Mouse (Mus musculus) left cerebral cortex, postnatal 14 days (tissue): ENCODE data around the gene Gm14226. TPM values are rescaled to one million over a fixed set of nuclear protein-coding genes. Genes with fewer than 3 reads are reported as not detected.
"Not testable (repeated sequence)": the region's sequence is repeated elsewhere in the genome, so short reads cannot be mapped to it uniquely, and the experiment has no call there.

Experiments
- DNase-seq, 2 experiments: peaks; one replicate each; pipeline ENCODE4 v3.0.0; 2021 to 2022; ENCODE audit warnings: low spot score in 2 of 2, mixed read lengths in 1 of 2
- intact Hi-C: fragments of 180-260 bp; cut with DNase I; formaldehyde crosslinking; loops from one replicate; pipeline ENCODE4 v1.15.1; 2025
- long read RNA-seq, 2 experiments: library from polyadenylated mRNA; stranded (forward); transcript quantifications; one replicate each; pipeline ENCODE4 v2.0.0; 2021
- total RNA-seq, 2 experiments: library from RNA; stranded (reverse); gene quantifications; 2 replicates each; pipeline ENCODE4 v1.2.3; 2021

Gm14226 gene
- total RNA-seq: under 1 TPM; 0.13 to 0.18 TPM
- long read RNA-seq, experiment 1: 0 reads
- long read RNA-seq, experiment 2: 0 reads

DNA sequence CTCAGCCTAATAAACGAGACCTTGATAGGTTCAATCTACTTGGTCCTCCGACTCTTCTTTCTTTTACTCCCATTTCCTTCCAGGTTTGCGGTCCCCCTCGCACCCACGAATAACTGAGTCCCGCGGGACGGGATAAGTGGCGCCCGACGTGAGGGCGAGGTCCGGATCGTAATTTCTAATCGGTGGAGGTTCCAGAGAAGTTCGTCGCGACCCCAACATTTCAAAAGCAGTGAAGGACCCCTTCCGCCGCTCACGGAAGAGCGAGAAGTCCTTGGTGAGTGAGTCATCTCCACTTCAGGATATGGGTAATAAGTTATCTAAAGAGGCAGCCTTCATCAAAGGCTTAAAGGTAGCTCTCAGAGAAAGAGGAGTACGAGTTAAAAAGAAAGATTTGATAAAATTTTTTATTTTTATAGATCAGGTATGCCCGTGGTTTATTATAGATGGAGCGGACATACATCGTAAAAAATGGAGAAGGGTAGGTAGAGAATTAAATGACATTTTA lies at the start of gene Gm14226:
Gene Gm14226 (plus strand): TSS at position 16 of the 505 bp plus-strand sequence.
- DNase-seq: not testable (repeated sequence)

DNA sequence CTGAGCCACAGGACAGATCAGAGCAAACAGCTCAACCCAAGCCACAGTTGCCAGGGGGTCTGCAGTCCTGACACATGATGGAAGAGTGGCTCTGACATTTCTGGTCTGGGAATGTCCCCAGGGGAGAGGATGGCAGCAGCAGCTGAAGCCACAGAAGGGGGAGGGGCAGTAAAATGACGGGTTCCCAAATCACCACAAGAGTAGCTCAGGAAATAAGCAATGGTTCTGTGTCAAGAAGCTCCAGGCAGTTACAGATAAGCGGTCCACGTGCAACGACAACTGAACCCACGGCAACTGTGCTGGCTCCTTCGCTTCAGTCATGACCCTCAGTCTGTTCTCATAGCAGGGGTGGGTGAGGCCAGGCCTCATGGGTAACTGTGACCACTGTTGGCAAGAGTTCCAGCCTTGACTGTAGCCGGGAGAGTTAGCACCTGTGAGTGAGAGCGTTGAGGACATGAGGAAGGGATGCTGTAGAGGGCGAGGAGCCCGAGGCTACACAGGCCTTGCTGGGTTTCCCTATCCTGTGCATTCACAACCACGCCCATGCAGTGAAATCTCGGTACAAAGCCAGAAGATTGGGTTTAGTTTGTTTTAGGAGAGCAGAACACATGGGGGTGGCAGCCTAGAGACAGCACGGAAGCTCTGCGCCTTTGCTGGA lies 48.2 kb upstream of the Gm14226 start:
- intact Hi-C loops, DNase-seq: not testable (repeated sequence)

More for the DNA sequence above, at the start of gene Gm14226:
- intact Hi-C loops: not testable (repeated sequence)

DNA sequence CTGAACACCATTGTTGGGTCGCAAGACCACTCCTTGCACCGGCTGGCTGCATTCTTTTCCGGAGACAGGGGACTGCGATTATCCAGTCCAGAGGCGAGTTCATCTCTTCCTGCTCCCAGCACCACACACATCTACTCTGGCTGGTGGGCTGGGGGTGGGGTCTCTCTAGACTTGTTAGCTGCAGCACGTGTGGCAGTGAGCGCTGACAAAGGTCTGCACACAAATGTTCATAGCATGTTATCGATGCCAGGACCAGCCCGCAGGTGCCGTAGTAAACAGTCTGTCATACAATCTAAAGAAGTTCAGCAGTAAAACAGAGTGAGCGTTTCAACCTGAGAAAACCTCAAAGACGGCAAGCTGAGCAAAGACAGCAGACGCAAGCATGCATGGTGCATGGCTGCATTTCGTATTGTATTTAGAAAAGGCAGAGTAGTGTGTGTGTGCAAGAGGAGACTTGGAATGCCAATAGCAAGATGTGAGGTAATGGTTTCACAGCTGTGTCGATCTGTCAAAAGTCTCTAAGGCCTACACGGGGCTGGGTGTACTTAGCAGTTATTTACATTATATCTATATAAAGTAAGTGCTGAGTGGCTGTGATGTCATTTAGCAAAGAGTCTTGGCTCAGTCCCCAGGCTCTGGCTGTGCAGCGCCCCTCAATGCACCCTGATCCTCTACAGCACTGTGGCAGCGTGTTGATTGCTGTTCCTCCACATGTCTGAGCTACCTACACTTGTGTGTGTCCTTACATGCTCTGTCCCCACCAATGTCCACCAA lies 46.0 kb upstream of the Gm14226 start:
- intact Hi-C loops: no loop called here
- DNase-seq: peak; percentile 12 to 58

DNA sequence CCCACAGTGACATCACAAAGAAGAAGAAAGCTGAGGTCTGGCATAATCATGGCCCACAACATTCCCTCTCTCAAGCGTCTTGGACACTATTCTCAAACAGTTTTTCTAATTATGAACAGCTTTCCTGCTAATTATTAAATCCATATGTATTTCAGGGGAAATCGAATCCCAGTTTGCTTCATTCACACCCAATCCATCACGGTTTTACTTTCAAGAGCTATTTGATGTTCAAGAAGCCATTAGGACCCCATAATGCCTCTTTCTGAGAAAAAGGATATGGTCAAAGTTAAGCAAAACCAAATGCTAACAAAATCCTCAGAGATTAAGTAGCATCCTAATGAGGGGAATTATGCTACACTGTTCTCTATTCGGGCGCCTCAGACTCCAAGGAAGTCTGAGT lies 45.1 kb upstream of the Gm14226 start:
- no peak for DNase-seq
- intact Hi-C loops: no loop called here

DNA sequence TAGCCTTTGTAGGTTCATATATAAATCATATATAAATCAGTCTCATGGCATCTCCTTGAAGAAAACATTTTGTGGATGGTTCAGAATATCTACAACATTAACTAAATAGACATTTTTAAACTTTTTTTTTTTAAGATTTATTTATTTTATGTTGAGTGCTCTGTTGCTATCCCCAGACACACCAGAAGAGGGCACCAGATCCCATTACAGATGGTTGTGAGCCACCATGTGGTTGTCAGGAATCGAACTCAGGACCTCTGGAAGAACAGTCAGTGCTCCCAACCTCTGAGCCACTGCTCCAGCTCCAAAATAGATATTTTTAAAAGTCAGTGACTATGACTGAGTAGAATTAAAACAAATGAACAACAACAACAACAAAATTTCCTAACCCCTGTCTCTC lies 31.5 kb upstream of the Gm14226 start:
- intact Hi-C loops: no loop called here

DNA sequence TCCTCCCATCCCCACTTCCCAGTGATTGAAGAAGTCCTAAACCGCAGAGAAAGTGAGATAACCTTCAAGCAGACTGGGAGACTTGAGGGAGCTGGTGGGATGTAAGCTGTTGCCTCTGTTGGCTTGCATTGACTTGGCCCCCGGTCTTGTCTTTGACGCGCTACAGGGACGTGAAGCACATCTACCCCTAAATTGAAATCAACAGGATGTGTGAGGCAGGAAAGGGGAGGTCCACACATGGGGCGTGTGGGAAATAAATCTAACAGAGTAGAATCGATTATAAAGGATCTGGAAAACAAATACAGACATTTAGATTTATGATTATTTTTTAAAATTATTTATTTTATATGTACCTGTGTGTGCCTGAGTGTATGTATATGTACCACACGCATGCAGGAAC lies 26.7 kb upstream of the Gm14226 start:
- intact Hi-C loops: no loop called here
- DNase-seq: no peak

More for the DNA sequence above, 31.5 kb upstream of the Gm14226 start:
- DNase-seq: no peak

DNA sequence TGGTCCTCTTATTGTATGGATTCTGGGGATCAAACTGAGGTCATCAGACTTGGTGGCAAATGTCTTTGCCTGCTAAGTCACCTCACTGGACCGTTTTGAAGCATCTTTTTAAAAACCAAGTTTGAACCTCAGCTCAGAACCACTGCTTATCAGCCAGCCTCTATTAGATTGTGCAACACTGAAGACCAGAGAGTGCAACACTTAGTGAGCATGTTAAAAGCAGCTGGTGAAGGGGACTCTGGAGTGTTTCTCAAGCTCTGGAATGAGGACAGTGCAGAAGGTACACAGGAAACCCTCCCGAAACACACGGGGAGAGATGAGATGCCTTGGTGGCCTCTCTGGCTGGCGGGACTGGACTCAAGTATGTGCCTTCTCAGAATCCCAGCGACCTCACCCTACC lies 26.0 kb upstream of the Gm14226 start:
- intact Hi-C loops: no loop called here
- no peak for DNase-seq

DNA sequence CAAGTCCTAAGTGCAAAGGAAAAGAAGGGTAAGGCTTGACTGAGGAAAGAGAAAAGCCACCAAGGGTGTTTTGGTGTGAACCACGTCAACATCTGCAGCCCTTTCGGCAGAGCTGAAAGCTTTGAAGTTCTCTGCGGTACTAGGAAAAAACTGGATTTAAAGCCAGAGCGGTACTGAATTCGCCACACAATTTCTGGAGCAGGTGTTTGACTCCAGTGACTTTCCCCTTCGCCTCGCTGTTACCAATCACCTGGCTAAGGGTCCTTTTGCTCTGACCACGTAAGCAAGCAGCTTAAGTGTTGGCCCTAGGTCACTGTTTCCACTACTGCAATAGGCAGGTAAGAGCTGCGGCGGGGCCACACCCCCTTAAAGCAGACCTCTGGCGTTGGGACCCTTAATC lies 12.6 kb upstream of the Gm14226 start:
- no peak for DNase-seq
- intact Hi-C loops: no loop called here

DNA sequence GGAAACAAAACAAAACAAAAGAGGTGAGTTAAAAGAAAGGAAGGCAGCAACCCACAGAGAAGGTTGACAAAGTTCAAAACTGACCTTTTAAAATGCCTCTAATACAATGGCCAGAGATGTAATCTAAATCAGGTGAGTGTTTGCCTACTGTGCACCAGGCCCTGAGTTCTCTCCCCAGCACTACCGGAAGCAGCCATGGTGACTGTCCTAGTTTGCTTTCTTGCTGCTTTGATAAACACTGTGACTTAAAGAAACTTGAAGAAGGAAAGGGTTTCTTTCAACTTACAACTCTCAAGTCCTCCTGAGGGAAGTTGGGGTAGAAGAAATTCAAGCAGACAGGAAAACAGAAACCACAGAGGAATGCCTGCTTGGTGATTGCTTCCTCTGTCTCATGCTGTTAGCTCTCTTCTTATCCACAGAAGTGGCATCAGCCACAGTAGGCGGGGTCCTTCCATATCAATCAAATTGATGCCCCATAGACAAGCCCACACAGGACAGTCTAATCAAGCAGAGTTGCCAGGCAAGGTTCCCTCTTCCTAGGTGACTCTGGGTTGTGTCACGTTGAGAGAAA lies 6.9 kb upstream of the Gm14226 start:
- intact Hi-C loops: no loop called here
- DNase-seq: no peak

DNA sequence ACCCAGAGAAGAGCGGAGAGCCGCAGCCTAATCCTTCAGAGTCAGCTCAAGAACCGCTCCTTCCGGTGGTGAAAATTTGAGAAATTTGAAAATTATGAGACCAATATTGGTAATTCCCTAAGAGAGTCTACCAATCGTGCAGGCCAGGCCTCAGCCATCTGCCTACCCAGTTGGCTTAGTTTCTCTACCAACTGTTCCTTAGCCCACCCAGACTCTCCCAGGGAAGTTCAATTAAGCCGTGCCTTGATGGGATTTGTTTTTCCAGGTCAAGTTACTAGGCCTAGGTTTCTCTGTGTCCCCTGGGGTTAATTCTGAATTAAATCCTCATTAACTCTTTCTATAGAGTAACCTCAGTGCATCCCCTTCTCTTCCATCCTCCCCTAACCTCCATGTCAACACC lies 5.1 kb upstream of the Gm14226 start:
- no peak for DNase-seq
- intact Hi-C loops: loop anchor here (1.0 kb wide), 1 partner anchor 17 kb away; no protein-coding TSS in a partner anchor

DNA sequence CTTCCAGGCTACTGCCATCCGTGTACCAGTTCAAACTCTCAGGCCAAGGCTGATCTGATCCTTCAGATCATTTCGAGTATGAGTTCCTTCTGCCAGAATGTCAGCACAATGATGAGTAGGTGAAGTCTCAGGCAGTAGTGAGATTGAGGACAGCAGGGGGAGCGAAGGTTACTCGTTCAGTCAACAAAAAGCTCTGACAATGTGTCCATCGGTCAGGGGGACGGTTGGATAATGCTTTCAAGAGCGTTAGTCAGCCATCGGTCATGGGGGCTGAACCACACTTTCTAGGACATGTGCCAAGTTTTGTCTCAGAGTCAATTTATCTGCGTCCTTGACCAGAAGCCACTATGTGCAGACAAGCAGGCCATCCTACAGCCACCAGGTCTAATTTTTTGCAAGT lies 1.3 kb upstream of the Gm14226 start:
- DNase-seq: not testable (repeated sequence)

DNA sequence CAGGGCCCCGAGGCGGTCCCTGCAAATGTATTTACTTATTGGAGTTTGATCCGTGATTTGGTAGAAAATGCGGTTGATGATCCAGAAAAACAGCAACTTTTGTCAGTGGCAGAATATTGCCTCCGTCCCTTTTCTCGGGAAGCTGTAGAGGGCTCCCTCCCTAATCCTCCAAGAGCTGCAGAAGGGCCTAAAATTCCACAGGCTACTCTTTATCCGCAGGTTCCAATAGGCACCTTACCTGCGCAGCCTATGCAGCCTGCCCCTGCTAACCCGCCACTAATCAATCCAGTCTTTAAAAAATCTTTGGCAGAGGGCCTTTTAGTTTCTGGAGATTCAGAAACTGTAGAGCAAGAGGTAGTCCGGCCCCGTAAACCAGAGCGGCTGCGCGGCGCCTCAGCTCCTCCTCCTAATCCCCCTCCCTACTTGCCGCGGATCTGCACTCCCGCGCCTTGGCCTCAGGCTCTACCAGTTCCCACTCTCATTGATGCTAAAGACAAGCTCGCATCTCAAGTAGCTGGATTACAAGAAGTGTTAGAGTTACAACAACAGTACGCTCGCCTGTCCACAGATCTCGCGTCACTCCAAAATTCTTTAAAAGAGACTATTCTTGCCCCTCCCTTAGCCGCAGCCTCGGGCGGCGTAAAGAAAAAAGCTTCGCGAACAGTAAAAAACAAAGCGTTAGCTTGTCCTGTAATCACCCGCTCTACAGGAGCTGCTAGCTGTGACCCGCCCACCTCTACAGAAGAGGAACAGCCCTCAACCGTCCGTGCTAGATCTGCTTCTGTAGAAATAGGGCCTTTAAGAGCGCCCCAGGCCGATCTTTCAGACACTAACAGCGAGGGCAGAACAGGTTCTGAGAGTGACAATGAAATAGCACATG lies 936 bp downstream of the Gm14226 start:
- intact Hi-C loops: no loop called here
- peak; percentile 25 to 70 for DNase-seq

More for the DNA sequence above, 1.3 kb upstream of the Gm14226 start:
- intact Hi-C loops: not testable (repeated sequence)

DNA sequence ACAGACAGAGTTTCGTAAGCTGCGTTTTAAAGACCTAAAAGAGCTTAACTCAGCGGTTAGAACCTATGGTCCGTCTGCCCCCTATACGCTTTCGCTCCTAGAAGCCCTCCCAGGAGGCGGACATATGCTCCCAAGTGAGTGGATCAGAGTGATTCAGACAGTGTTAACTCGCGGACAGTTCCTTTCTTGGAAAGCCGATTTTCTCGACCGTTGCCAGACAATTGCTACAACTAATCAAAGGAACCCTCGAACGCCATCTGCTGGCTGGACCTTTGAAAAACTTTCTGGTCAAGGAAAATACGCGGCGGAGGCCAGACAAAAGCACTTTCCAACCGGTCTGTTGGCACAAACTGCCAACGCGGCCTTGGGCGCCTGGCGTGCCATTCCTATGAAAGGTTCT lies 1.6 kb downstream of the Gm14226 start:
- peak; percentile 88 to 89 for DNase-seq
- intact Hi-C loops: no loop called here

DNA sequence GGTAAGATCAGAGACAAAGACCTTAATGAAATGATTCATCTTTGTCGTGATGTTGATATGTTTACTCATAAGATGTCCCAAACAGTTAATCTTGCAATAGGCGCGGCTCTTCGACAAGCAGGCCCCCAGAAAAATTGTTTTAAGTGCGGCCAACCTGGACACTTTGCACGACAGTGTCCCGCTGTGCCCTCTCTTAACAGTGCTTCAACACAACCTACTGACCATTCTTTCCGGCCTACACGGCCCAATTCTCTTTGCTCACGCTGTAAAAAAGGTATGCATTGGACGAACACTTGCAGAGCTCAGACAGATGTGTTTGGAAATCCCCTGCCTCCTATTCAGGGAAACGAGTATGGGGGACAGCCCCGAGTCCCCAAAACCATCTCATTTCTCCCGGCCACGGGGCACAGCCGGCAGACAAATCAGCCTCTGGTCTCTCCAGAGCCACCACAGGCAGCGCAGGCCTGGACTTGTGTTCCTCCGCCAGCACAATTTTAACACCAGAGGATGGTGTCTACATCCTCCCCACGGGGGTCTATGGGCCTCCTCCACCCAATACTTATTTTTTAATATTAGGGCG lies 2.3 kb downstream of the Gm14226 start:
- intact Hi-C loops, DNase-seq: not testable (repeated sequence)

DNA sequence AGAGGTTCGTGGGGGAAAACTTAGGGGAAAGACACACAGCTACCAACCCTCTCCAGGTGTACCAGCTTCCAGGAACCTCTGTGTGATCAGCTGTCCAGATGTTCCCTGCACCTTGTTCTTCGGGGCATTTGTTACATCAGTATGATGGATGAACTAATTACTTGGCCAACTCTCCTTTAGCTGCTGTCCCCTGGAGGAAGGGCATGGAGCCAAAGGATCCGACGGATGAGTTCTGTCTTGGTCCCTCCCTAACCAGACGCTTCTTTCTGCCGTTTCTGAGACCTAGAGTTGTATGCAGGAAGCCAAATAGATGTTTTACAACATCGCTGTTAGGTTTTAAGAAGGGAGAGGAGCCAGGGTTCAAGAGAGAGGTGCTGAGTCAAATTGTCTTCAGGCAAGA lies 12.8 kb downstream of the Gm14226 start:
- DNase-seq: no peak
- intact Hi-C loops: loop anchor here (1.0 kb wide), 1 partner anchor 18 kb away; no protein-coding TSS in a partner anchor

DNA sequence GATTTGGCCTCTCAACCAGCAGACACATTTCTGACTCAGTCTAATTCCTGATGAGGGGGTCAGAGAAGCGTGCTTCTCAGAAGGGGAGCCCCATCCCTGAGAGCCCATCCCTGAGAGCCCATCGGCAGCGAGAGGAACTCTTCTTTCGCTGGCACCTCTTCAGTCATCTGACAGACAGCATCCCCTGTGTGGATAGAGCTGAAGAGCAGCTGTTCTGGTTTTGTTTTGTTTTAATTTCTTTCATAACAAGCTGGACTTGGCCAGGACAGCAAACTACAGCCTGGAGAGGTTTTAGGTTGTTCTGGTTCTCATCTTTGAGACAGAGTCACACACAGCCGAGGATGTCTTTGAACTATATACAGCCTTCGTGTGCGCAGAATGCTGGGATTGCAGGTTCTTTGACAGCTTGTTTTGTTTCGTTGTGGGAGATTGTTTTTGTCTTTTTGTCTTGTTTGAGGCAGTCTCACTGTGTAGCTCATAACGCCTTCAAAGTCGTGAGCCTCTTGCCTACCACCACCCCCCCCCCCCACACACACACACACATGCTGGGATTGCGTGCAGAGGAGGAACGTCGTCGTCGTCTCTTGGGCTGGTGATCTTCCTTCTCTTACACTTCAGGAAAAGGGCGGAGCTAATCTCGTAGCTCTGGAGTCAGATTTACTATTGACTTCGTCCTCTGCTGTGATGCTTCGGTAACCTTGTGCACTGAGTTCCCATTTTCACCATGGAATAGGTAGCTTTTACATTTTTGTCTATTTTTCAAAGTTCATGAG lies 15.1 kb downstream of the Gm14226 start:
- no peak for DNase-seq
- intact Hi-C loops: no loop called here

DNA sequence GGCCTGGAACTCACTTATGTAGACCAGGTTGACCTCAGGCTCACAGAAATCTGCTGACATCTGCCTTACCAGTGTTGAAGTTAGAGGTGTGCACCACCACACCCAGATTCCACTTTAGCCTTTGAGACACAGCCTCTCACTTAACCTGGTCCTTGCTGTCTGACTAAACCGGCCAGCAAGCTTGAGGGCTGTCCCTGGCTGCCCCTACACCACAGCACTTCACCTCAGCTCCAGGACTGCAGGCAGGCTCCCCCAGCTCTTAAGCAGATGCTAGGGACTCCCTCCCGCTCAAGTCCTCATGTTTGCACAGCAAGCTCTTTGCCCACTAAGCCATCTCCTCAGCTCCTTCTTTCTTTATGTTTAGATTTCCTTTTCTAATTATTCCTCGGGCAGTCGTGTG lies 21.9 kb downstream of the Gm14226 start:
- intact Hi-C loops: no loop called here
- no peak for DNase-seq

DNA sequence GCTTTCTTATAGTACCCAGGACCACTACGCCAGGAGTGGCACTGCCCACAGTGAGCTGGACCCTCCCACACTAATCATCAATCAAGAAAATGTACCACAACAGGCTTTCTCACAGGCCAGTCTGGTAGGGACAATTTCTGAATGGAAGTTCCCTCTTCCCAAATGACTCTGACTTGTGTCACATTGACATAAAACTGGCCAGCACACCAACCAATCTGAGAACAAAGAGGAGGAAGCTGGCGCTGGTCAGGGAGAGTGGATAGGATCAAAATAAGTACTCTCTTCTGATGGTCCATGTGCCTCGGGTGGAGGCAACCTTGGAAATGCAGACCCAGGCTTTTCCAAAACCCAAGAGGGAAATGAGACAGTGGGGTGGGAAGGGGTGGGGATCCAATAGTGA lies 26.5 kb downstream of the Gm14226 start:
- intact Hi-C loops: no loop called here
- DNase-seq: no peak
